Mouse (Mus musculus) kidney, embryonic 14.5 days (tissue): Measurements from ENCODE around the gene Dph3. TPM values are rescaled to one million over a fixed set of nuclear protein-coding genes. Genes with fewer than 3 reads are reported as not detected.
"Not testable (repeated sequence)": the region's sequence is repeated elsewhere in the genome, so short reads cannot be mapped to it uniquely, and the experiment has no call there.

ENCODE experiments used
- ATAC-seq: fragments of 200-750 bp; cut with Nextera tagmentation; 2 replicates; pipeline ENCODE4 v1.8.0; 2017; ENCODE audit warnings: moderate number of reproducible peaks, mild to moderate bottlenecking, moderate TSS enrichment, moderate library complexity; ENCODE audit not compliant: low FRiP score, low TSS enrichment
- H3K27ac ChIP-seq: fragments of 300-500 bp; sonication (generic); 2 replicates; pipeline ENCODE4 v1.5.1; 2014; ENCODE audit warnings: low read depth, mild to moderate bottlenecking, low read length, moderate library complexity, mixed read lengths
- H3K27me3 ChIP-seq: fragments of 300-500 bp; sonication (generic); 2 replicates; pipeline ENCODE4 v1.6.1; 2014; ENCODE audit warnings: mild to moderate bottlenecking, low read length; ENCODE audit not compliant: control insufficient read depth, insufficient read depth
- H3K36me3 ChIP-seq: fragments of 300-500 bp; sonication (generic); 2 replicates; pipeline ENCODE4 v1.6.1; 2014; ENCODE audit warnings: low read length, mixed read lengths; ENCODE audit not compliant: control insufficient read depth, insufficient read depth
- H3K4me1 ChIP-seq: fragments of 300-500 bp; sonication (generic); 2 replicates; pipeline ENCODE4 v1.6.1; 2014; ENCODE audit warnings: low read length, mixed read lengths; ENCODE audit not compliant: control insufficient read depth, insufficient read depth
- H3K4me2 ChIP-seq: fragments of 300-500 bp; sonication (generic); replicated peaks from 2 replicates; pipeline ENCODE4 v1.6.1; 2014; ENCODE audit warnings: low read depth, mild to moderate bottlenecking, low read length
- H3K4me3 ChIP-seq: fragments of 300-500 bp; sonication (generic); 2 replicates; pipeline ENCODE4 v1.5.1; 2014; ENCODE audit warnings: mild to moderate bottlenecking, low read length
- H3K9ac ChIP-seq: fragments of 300-500 bp; sonication (generic); 2 replicates; pipeline ENCODE4 v1.6.1; 2014; ENCODE audit warnings: low read depth, mild to moderate bottlenecking, low read length, moderate library complexity
- H3K9me3 ChIP-seq: fragments of 300-500 bp; sonication (generic); 2 replicates; pipeline ENCODE4 v1.6.1; 2016; ENCODE audit warnings: low read length; ENCODE audit not compliant: control insufficient read depth
- WGBS: fragments of 180-500 bp; shearing (Covaris S2); extraction: QIAGEN DNeasy Blood & Tissue Kit; methylation state at CpG from one replicate; pipeline ENCODE4 v1.1.7; 2014; 5-methylcytosine and 5-hydroxymethylcytosine counted together
- polyA plus RNA-seq: library from polyadenylated mRNA; unstranded; fragments of >200 nt; fragmentation: Nextera tagmentation; extraction: Ambion mirVana; gene quantifications from 2 replicates; pipeline ENCODE4 v1.2.1, GENCODE M21; 2014

Gene Dph3
- polyA plus RNA-seq, 1 experiment from 2014 or later, result 102 TPM

DNA sequence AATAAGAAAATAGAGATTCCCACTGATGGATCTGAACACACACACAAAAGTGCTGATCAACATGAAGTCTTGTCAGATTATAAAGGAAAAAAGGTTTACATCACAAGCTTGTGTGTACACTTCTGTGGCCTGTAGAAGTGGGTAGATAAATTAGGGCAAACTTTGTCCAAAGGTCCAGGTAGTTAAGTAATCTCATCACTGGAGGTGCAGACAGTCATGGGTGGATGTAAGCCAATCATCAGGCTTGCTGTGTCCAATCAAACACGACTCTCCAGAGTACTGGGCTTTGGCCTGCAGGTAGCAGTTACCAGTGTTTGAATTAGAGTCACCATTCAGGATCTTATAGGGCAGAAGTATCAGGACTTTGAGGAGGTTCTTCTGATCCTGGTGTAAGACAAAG lies 7.5 kb upstream of the Dph3 start:
- Histone ChIP-seq H3K4me1 (peaks cover 6% of the 10 kb centered on the region), H3K9ac (no peak overlapping the region), H3K9me3 (no peaks in the 10 kb centered on the region), H3K4me2 (no peak overlapping the region), H3K4me3 (no peak overlapping the region), H3K27ac (no peak overlapping the region), H3K27me3 (no peaks in the 10 kb centered on the region), H3K36me3 (peaks cover 53% of the 10 kb centered on the region)
- 72% methylated on average over 1 of the region's 1 CpGs for WGBS
- ATAC-seq, result no peak

DNA sequence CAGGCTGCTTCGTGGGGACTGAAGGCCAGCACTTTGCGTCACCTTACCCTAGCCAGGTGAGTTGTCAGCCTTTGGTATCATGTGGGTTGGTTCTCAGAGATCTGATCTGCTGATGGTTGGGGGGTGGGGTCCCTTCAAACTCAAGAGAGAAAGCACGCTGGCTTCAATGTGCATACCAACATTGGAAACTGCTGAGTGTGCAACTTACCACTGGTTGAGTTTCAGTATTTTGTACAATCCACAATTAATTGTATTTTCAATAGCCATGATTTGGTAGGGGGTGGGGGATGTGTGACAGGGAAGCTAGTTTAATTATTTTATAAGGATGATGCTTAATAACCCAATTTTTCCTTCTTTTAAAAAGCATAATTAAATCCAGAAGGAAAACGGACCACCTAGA lies 6.2 kb upstream of the Dph3 start:
- Histone ChIP-seq H3K9me3 (no peaks in the 10 kb centered on the region), H3K27ac (peak overlapping the region; percentile 56), H3K4me3 (no peak overlapping the region), H3K9ac (peak overlapping the region; percentile 29; the same call in 1 of the 2 replicates), H3K4me1 (peaks cover 6% of the 10 kb centered on the region), H3K36me3 (peaks cover 40% of the 10 kb centered on the region), H3K27me3 (no peaks in the 10 kb centered on the region), H3K4me2 (0 out of 2 replicates have a peak overlapping the region, but pooled peaks have one; percentile 0)
- WGBS, result 56% methylated on average over 4 of the region's 4 CpGs
- 0 out of 2 replicates have a peak, but pooled peaks have one; percentile 2 for ATAC-seq

DNA sequence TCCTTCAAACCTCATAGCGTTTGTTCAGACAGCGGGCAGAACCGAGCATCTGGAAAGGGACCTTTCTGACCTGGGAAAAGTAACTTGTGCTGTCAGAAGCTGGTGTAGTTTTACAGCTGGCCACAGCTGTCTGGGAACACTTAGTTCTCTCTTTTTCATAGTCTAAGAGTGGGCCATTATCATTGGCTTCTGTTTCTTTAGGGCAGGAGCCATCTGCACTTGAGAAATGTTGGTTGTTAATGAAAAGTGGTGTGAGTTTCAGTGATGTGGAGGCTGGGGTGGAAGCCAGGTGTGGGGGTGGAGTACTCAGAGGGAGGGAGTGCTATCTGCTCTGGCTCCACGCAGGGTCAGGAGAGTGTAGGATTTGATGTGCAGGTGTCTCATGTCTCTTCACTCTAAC lies 5.6 kb upstream of the Dph3 start:
- peaks cover 35% of the 10 kb centered on the region for H3K36me3 ChIP-seq
- no peaks in the 10 kb centered on the region for H3K9me3 ChIP-seq
- ATAC-seq, result peak; percentile 82
- no peak overlapping the region for H3K9ac ChIP-seq
- 15% methylated on average over 4 of the region's 4 CpGs for WGBS
- peaks cover 6% of the 10 kb centered on the region for H3K4me1 ChIP-seq
- 0 out of 2 replicates have a peak overlapping the region, but pooled peaks have one; percentile 0 for H3K4me2 ChIP-seq
- H3K4me3 ChIP-seq, result no peak overlapping the region
- peak overlapping the region; percentile 52 for H3K27ac ChIP-seq
- H3K27me3 ChIP-seq, result no peaks in the 10 kb centered on the region

DNA sequence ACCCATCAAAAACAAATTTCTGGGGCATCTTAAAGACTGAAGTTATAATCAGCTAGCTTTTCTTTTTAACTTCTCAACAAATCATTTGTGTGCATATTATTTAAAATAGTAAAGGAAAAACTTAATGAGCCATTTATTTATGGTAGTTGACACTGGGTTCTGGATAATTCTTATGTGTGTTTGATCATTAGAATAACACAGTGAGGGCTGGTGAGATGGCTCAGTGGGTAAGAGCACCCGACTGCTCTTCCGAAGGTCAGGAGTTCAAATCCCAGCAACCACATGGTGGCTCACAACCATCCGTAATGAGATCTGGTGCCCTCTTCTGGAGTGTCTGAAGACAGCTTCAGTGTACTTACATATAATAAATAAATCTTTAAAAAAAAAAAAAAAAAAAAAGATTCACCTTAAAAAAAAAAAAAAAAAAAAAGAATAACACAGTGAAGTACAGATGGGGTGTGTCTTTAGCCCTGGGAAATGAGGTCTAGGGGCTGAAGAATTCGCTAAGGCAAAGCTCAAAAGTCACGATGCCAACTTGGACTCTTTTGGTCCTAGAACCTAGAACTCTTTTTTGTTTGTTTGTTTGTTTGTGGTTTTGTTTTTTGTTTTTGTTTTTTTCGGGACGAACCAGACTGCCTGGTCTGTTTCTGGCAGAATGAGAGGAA lies 2.2 kb upstream of the Dph3 start:
- not testable (repeated sequence) for ATAC-seq, H3K9ac ChIP-seq, H3K4me3 ChIP-seq, H3K27ac ChIP-seq, H3K9me3 ChIP-seq, H3K27me3 ChIP-seq, H3K36me3 ChIP-seq, H3K4me2 ChIP-seq, H3K4me1 ChIP-seq
- WGBS, result 86% methylated on average over 7 of the region's 7 CpGs

DNA sequence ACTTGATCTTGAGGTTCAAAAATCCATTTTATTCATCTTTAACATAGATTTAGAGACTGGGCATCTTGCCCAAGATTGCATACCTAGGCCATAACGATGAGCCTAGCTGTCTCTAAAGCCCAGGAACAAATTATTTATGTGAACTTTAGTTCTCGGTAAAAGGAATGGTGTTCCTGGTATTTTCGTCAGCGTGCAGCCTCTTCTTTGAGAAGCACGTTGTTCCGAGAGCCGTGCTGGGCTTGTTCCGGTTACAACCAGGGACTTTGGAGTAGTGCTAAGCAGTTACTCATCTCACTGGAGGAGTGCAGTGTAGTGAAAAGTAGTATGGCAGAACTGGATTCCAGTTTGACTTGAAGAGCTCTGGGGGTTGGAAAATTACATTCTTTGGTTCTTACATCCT lies 697 bp upstream of the Dph3 start:
- Histone ChIP-seq H3K9me3 (no peaks in the 10 kb centered on the region), H3K27ac (peak overlapping the region; percentile 88), H3K27me3 (no peaks in the 10 kb centered on the region), H3K36me3 (peaks cover 18% of the 10 kb centered on the region), H3K4me3 (peak overlapping the region; percentile 66), H3K4me2 (peak overlapping the region; percentile 70), H3K9ac (peak overlapping the region; percentile 73), H3K4me1 (peaks cover 2% of the 10 kb centered on the region)
- 14% methylated on average over 8 of the region's 8 CpGs for WGBS
- ATAC-seq, result no peak

DNA sequence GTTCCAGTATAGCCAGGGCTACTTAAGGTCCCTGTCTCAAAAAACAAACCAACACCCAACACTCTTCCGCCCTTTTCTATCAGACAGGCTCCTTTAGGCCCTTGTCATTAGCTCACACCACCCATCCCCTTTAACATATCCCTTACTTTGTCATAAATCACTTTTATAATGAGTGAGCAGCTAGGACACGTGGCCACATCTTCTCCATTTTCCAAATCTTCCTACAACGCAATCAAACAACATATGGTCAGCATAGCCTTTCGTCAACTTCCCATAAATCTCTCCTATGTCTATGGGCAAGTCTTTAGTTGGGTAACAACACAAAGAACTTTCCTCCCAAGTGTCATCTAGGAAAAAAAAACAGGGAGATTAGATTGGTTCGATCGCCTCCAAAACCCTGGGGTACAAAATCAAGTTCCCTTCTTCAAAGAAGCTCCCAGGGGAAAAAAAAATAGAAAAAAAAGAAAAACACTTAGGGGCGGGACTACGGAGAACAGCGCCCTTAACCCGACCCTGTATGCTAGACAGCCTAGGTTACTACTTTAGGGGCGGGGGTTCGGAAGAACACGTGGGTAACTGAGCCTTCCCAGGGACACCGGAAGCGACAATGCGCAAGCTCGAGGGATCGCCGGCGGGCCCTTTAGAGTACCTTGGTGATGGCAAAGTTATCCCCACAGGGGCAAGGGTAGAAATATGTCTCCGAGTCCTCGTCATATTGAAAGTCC lies 606 bp downstream of the Dph3 start, which contains the start of gene Oxnad1:
Gene Oxnad1 (plus strand): TSS at position 614 of the 725 bp plus-strand sequence.
- peak; percentile 94 for ATAC-seq
- peak within 1 kb of the TSS; percentile 66 for H3K4me3 ChIP-seq
- H3K36me3 ChIP-seq, result peaks cover 22% of the 10 kb centered on the region
- no peaks in the 10 kb centered on the region for H3K27me3 ChIP-seq
- H3K9me3 ChIP-seq, result no peaks in the 10 kb centered on the region
- peak within 1 kb of the TSS; percentile 88 for H3K27ac ChIP-seq
- WGBS, result 2% methylated on average over 22 of the region's 22 CpGs
- no peaks in the 10 kb centered on the region; the same call in 1 of the 2 replicates for H3K4me1 ChIP-seq
- H3K9ac ChIP-seq, result peak within 1 kb of the TSS; percentile 73
- peak within 1 kb of the TSS; percentile 70 for H3K4me2 ChIP-seq

DNA sequence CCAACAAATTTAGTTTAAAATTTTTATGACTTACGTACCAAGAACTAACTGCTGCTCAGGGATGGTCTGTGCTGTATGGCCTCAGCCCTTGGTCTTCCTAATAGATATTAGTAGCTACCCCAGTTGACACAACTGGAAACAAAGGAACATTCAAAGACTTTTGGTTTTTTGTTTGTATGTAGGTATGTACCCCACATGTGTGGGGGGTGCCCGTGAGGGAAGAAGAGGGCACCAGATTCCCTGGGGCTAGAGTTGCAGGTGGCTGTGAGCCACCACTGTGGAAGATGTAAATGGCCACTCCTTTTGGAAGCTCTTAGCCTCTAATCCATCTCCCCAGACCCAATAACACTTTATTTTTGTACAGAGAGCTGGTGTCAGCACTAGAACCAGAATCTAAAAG lies 2.1 kb downstream of the Dph3 start:
- Histone ChIP-seq H3K27ac (no peak overlapping the region), H3K27me3 (no peaks in the 10 kb centered on the region), H3K4me3 (no peak overlapping the region), H3K4me1 (no peaks in the 10 kb centered on the region), H3K36me3 (peaks cover 22% of the 10 kb centered on the region), H3K9ac (no peak overlapping the region), H3K9me3 (no peaks in the 10 kb centered on the region), H3K4me2 (no peak overlapping the region)
- WGBS, result 88% methylated on average over 2 of the region's 2 CpGs
- ATAC-seq, result no peak

DNA sequence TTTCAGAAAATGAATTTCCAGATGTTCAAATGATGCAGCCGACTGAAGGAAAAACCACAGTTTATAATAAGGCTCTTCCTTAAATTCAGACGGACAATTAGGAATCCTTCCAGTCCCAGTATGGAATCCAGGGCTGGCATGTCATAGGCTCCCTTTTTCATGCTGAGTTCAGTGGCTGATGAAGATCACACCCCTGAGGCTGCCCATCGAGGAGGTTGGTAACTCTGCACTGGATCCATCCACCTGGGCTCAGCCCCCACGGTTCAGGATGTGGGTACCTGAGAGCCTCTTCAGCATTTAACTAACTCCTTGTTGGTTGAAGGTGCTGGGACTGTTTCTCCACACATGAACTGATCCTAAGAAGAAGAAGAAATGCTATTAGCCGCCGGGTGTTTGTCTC lies 2.6 kb downstream of the Dph3 start:
- Histone ChIP-seq H3K4me2 (no peak overlapping the region), H3K36me3 (peaks cover 22% of the 10 kb centered on the region), H3K4me1 (no peaks in the 10 kb centered on the region), H3K27ac (no peak overlapping the region), H3K9me3 (no peaks in the 10 kb centered on the region), H3K4me3 (no peak overlapping the region), H3K9ac (no peak overlapping the region), H3K27me3 (no peaks in the 10 kb centered on the region)
- 98% methylated on average over 6 of the region's 6 CpGs for WGBS
- ATAC-seq, result no peak

DNA sequence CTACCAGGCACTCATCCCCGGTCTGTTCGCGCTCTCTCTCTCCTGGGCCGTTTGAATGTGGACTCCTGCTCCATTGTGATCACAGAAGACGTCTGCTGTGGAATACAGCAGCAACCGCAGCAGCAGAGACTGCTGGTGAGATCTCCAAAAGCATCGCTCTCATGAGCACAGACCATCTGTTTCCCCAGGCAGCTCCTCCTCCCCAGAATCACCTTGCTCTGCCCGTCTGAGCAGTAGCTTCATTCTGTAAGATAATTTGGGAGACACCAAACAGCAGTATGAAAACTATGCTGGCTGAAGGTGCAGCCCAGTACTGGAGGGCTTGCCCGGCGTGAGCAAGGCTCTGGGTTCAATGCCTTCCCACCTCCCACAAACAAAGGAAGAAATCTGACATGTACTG lies 4.5 kb downstream of the Dph3 start:
- Histone ChIP-seq H3K4me1 (no peaks in the 10 kb centered on the region), H3K27me3 (no peaks in the 10 kb centered on the region), H3K9ac (no peak overlapping the region), H3K36me3 (peaks cover 22% of the 10 kb centered on the region), H3K4me2 (no peak overlapping the region), H3K27ac (no peak overlapping the region), H3K9me3 (no peaks in the 10 kb centered on the region), H3K4me3 (no peak overlapping the region)
- WGBS, result 86% methylated on average over 10 of the region's 10 CpGs
- no peak for ATAC-seq
